9 mouse cellular contexts compared by ENCODE assay signal in genomic region chr7:111588291-111588781, GRCm38 (mm10).
A peak's percentile ranks its signal among the peaks of the same experiment; 100 is the strongest.
DNase-seq lines count a peak whose midpoint lies in the region; ATAC-seq and TF ChIP-seq lines count a peak whose summit lies in the region.
"Had no signal": no experiment of that assay in that cellular context is flagged by ENCODE, and none has a peak within 500 bp of the region (broad histone marks: within the 10 kb centered on the region; RNA-seq: fewer than 3 reads in every experiment).

No protein-coding gene starts in this region.

- no peak overlapping the region for H3K4me3 ChIP-seq in kidney, embryonic 15.5 days (replicated peaks)
- H3K4me3 ChIP-seq in lung, embryonic 14.5 days (ENCODE audit: low read depth, low read length): no peak overlapping the region
- H3K4me3 ChIP-seq: liver, embryonic 13.5 days had no signal

- 32% methylated on average over 4 of the region's 4 CpGs for WGBS in kidney, embryonic 15.5 days
- 45% methylated on average over 4 of the region's 4 CpGs for WGBS in lung, embryonic 14.5 days

- no peak for ATAC-seq in kidney, embryonic 15.5 days (replicated peaks; ENCODE audit: low FRiP score)
- no peak for ATAC-seq in lung, embryonic 14.5 days (ENCODE audit: insufficient read depth)
- ATAC-seq in inflammation-experienced regulatory T-cells, adult 6 months: no peak

- H3K27ac ChIP-seq in kidney, embryonic 15.5 days: no peak overlapping the region
- H3K27ac ChIP-seq in lung, embryonic 14.5 days (ENCODE audit: low read depth): no peak overlapping the region
- H3K27ac ChIP-seq: liver, embryonic 13.5 days had no signal

- DNase-seq in kidney, adult 9 months: peak; percentile 17
- DNase-seq in cerebellum, adult 18-20 months: peak; percentile 87 to 91
- DNase-seq in heart, adult 8-10 months (ENCODE audit: low spot score): peak; percentile 77
- peak; percentile 36 for DNase-seq in lung, embryonic 14.5 days
- no peak for DNase-seq in right cerebral cortex, adult 18-20 months
- DNase-seq in left cerebral cortex, postnatal 10 days (ENCODE audit: extremely low spot score in 1 of 2, low spot score in 2 of 2): no peak
- DNase-seq: liver, embryonic 13.5 days had no signal

- H3K9ac ChIP-seq in kidney, embryonic 15.5 days: no peak overlapping the region
- no peak overlapping the region for H3K9ac ChIP-seq in lung, embryonic 14.5 days
- H3K9ac ChIP-seq: liver, embryonic 13.5 days had no signal

- TF ChIP-seq CTCF in lung, embryonic 14.5 days (IDR thresholded peaks at IDR 0.05; ENCODE audit: low read depth): no peak

- H3K9me3 ChIP-seq in kidney, embryonic 15.5 days (replicated peaks): no peaks in the 10 kb centered on the region
- H3K9me3 ChIP-seq in lung, embryonic 14.5 days (ENCODE audit: low read depth, low read length): no peaks in the 10 kb centered on the region
- H3K9me3 ChIP-seq: liver, embryonic 13.5 days had no signal

- no peak overlapping the region for H3K4me2 ChIP-seq in kidney, embryonic 15.5 days
- H3K4me2 ChIP-seq in lung, embryonic 14.5 days: no peak overlapping the region
- H3K4me2 ChIP-seq: liver, embryonic 13.5 days had no signal

- H3K36me3 ChIP-seq in kidney, embryonic 15.5 days: no peaks in the 10 kb centered on the region
- no peaks in the 10 kb centered on the region for H3K36me3 ChIP-seq in lung, embryonic 14.5 days (ENCODE audit: insufficient read depth)
- H3K36me3 ChIP-seq: liver, embryonic 13.5 days had no signal

- H3K27me3 ChIP-seq in kidney, embryonic 15.5 days: no peaks in the 10 kb centered on the region
- H3K27me3 ChIP-seq in lung, embryonic 14.5 days (ENCODE audit: insufficient read depth, low read length): no peaks in the 10 kb centered on the region
- H3K27me3 ChIP-seq: liver, embryonic 13.5 days had no signal

- intact Hi-C loops in left cerebral cortex, postnatal 10 days (cut with DNase I): loop anchor here (10.0 kb wide), 1 partner anchor 186 kb away; the partner anchor contains the start of gene Galnt18

- peaks cover 10% of the 10 kb centered on the region for H3K4me1 ChIP-seq in kidney, embryonic 15.5 days
- H3K4me1 ChIP-seq in lung, embryonic 14.5 days (ENCODE audit: insufficient read depth): no peaks in the 10 kb centered on the region
- H3K4me1 ChIP-seq: liver, embryonic 13.5 days had no signal

Comparison
In these comparisons a context has a peak if more than half of its experiments do, and no peak if none do; other contexts are left out.
1. DNase-seq: peak in kidney, adult 9 months (single experiment), cerebellum, adult 18-20 months (2 of 2), heart, adult 8-10 months (single experiment) and lung, embryonic 14.5 days (single experiment); none in right cerebral cortex, adult 18-20 months (single experiment) and left cerebral cortex, postnatal 10 days (0 of 2).